Mouse (Mus musculus) right cerebral cortex, adult 2 months (tissue): ENCODE results near the gene Mup3.
"Not testable (repeated sequence)": the region's sequence is repeated elsewhere in the genome, so short reads cannot be mapped to it uniquely, and the experiment has no call there.

Source experiments
- DNase-seq, 2 experiments: peaks; one replicate each; pipeline ENCODE4 v3.0.0; 2021 to 2022; ENCODE audit warnings: low spot score in 2 of 2

Mup3 gene

GRCm38 (mm10) chr4:62087241-62087640 is at the start of gene Mup3:
TSS of gene Mup3 (minus strand) at chr4:62087342.
- DNase-seq = no peak

GRCm38 (mm10) chr4:62133706-62134105 is 46.6 kb upstream of the Mup3 start:
- peak; percentile 28 to 38 for DNase-seq

GRCm38 (mm10) chr4:62103366-62103765 is 16.2 kb upstream of the Mup3 start:
- peak; percentile 41 to 51 for DNase-seq

DNA sequence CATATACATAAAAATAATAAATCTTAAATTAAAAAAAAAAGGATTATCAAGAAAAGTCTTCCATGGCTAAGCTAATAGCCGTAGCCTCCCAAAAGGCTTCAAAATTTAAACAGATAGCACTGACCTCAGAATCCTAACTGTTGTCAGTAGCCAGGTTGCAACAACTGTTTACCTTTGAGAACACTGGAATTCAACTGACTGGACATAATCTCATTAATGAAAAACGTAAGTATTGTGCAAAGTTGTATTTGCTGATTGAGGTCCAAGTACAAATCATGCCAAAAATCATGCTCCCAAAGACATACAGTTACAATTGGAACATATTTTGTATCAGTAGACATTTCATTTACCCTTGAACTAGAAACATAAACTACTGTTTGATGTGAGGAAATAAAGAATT is 811 bp upstream of the Mup3 start:
- DNase-seq = no peak

GRCm38 (mm10) chr4:62082755-62083154 is 4.4 kb downstream of the Mup3 start:
- no peak for DNase-seq

DNA sequence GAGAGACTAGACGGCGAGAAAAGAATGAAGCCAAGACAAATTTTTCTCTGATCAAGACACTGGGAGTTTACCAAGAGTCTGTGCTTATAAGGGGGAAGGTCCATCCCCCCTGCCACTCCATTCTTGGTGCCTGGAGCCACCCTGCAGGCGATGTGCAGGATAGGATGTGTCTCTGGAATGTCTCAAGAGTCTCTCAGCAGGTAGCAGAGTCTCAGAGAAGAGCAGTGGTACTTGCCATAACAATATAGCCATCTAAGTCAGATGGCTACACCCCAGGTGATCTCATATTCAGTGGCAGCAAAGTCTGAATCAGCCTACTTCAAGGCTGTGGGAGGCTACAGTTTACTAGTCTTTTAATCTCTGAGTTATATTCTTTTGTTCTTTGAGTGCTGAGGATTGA is 12.0 kb downstream of the Mup3 start:
- no peak for DNase-seq

- DNase-seq = not testable (repeated sequence)
These were observed 32.4 kb downstream of the Mup3 start for GRCm38 (mm10) chr4:62054780-62055179.

DNA sequence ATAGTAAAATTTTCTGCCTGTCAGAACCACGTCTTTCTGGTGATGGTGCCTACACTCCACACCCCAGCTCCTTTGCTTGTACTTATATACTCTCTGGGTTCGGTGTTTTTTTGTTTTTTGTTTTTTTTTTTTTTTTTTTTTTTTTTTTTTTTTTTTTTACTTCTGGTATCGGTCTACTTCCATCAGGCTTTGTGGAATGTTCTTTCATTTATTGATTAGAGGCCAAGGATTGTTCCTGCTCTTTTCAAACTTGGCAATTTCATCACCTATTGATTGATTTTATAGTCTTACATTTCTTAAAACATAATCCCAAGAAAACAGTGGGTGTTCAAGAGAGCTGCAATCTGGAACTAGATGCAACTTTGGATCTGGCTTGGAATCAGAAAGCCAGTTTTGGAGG is 33.1 kb downstream of the Mup3 start, which contains the start of gene Mup20:
Gene Mup20 (minus strand): TSS at position 101 of the 400 bp plus-strand sequence.
- DNase-seq = not testable (repeated sequence)
